ENCODE assay signal across 23 mouse cellular contexts in the genomic region with DNA sequence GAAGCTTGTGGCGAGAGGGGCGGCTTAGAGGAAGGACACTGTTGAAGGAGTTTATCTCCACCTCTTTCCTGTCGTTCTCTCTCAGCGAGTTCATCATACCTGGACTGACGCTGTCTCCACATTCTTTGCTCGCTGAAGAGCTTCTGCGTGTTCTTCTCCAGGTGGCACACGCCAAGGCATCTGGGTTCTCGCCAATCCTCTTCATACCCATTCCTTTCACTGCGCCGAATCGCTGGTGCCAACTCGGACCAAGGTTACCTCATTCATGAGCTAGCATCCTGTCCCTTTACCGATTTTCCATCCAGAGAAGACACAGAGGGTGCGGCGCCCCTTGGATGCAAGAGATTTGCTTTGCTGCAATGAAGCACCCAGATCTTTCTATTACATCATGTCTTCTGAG. TPM values are rescaled to one million over a fixed set of nuclear protein-coding genes. Genes with fewer than 3 reads are reported as not detected.
DNase-seq lines count a peak whose midpoint lies in the region; ATAC-seq and TF ChIP-seq lines count a peak whose summit lies in the region.
"Had no signal": no experiment of that assay in that cellular context is flagged by ENCODE, and none has a peak within 500 bp of the region (broad histone marks: within the 10 kb centered on the region; RNA-seq: fewer than 3 reads in every experiment).

No protein-coding gene starts in this region.

- peak overlapping the region; percentile 98 for H3K27ac ChIP-seq in thymus, adult 2 months (ENCODE audit: control insufficient read depth, insufficient read depth, low read length)
- H3K27ac ChIP-seq in embryonic facial prominence, embryonic 10.5 days (replicated peaks) = no peak overlapping the region
- no peak overlapping the region for H3K27ac ChIP-seq in forebrain, embryonic 10.5 days
- H3K27ac ChIP-seq: heart, adult 2 months; hindbrain, embryonic 14.5 days; layer of hippocampus, adult 2 months; liver, embryonic 13.5 days; midbrain, embryonic 12.5 days; neural tube, embryonic 15.5 days had no signal

- TF ChIP-seq CTCF in E14TG2a.4 (conservative IDR thresholded peaks at IDR 0.05; ENCODE audit: low read length) = no peak
- TF ChIP-seq CTCF in thymus, adult 2 months (IDR thresholded peaks at IDR 0.05; ENCODE audit: borderline replicate concordance, control insufficient read depth, extremely low read depth, insufficient read depth, low read length, poor library complexity) = no peak; the same call in 1 of the 2 replicates

- ATAC-seq in megakaryocyte-erythroid progenitor cell, adult 5-6 weeks (replicated peaks; ENCODE audit: low FRiP score, low TSS enrichment, poor library complexity, severe bottlenecking) = no peak
- ATAC-seq: forebrain, postnatal 0 days had no signal

- WGBS in thymus, adult 2 months = 57% methylated on average over 16 of the region's 16 CpGs
- WGBS in embryonic facial prominence, embryonic 10.5 days = 82% methylated on average over 16 of the region's 16 CpGs
- 84% methylated on average over 16 of the region's 16 CpGs for WGBS in forebrain, embryonic 10.5 days

- peak overlapping the region; percentile 20; the same call in 1 of the 2 replicates for H3K4me3 ChIP-seq in E14TG2a.4 (replicated peaks; ENCODE audit: low read length)
- H3K4me3 ChIP-seq in thymus, adult 2 months (ENCODE audit: control insufficient read depth, insufficient read depth, low read length) = peak overlapping the region; percentile 42
- no peak overlapping the region for H3K4me3 ChIP-seq in embryonic facial prominence, embryonic 10.5 days
- no peak overlapping the region for H3K4me3 ChIP-seq in forebrain, embryonic 10.5 days
- H3K4me3 ChIP-seq: heart, adult 2 months; layer of hippocampus, adult 2 months; liver, embryonic 13.5 days; midbrain, embryonic 12.5 days; neural tube, embryonic 15.5 days had no signal

- no peaks in the 10 kb centered on the region for H3K9me3 ChIP-seq in E14TG2a.4 (ENCODE audit: low read length)
- no peaks in the 10 kb centered on the region for H3K9me3 ChIP-seq in embryonic facial prominence, embryonic 10.5 days
- no peaks in the 10 kb centered on the region for H3K9me3 ChIP-seq in forebrain, embryonic 10.5 days
- H3K9me3 ChIP-seq: liver, embryonic 13.5 days; midbrain, embryonic 12.5 days; neural tube, embryonic 15.5 days had no signal

- H3K4me1 ChIP-seq in E14TG2a.4 (replicated peaks; ENCODE audit: low read depth, low read length) = peaks cover 19% of the 10 kb centered on the region
- peaks cover 34% of the 10 kb centered on the region for H3K4me1 ChIP-seq in thymus, adult 2 months (replicated peaks; ENCODE audit: control insufficient read depth, insufficient read depth, low read length)
- H3K4me1 ChIP-seq in embryonic facial prominence, embryonic 10.5 days = no peaks in the 10 kb centered on the region
- no peaks in the 10 kb centered on the region for H3K4me1 ChIP-seq in forebrain, embryonic 10.5 days
- H3K4me1 ChIP-seq: liver, embryonic 13.5 days; midbrain, embryonic 12.5 days; neural tube, embryonic 15.5 days had no signal

- no peaks in the 10 kb centered on the region for H3K36me3 ChIP-seq in E14TG2a.4 (ENCODE audit: insufficient read depth, low read length)
- H3K36me3 ChIP-seq in thymus, adult 2 months (ENCODE audit: control insufficient read depth, insufficient read depth, low read length) = no peaks in the 10 kb centered on the region
- no peaks in the 10 kb centered on the region for H3K36me3 ChIP-seq in embryonic facial prominence, embryonic 10.5 days (replicated peaks)
- H3K36me3 ChIP-seq in forebrain, embryonic 10.5 days (replicated peaks) = no peaks in the 10 kb centered on the region
- H3K36me3 ChIP-seq: liver, embryonic 13.5 days; midbrain, embryonic 12.5 days; neural tube, embryonic 15.5 days had no signal

- no peak for TF ChIP-seq POLR2A in thymus, adult 2 months (IDR thresholded peaks at IDR 0.05; ENCODE audit: control insufficient read depth, extremely low read depth, insufficient read depth, low read length, poor library complexity)

- peaks cover 21% of the 10 kb centered on the region for H3K27me3 ChIP-seq in E14TG2a.4 (ENCODE audit: insufficient read depth, low read length)
- H3K27me3 ChIP-seq in thymus, adult 2 months (ENCODE audit: control insufficient read depth, insufficient read depth, low read length) = no peaks in the 10 kb centered on the region
- no peaks in the 10 kb centered on the region for H3K27me3 ChIP-seq in embryonic facial prominence, embryonic 10.5 days (replicated peaks; ENCODE audit: low read depth, poor library complexity, severe bottlenecking)
- H3K27me3 ChIP-seq in forebrain, embryonic 10.5 days (ENCODE audit: poor library complexity, severe bottlenecking) = no peaks in the 10 kb centered on the region
- H3K27me3 ChIP-seq: liver, embryonic 13.5 days; midbrain, embryonic 12.5 days; neural tube, embryonic 15.5 days had no signal

- DNase-seq in cerebellum, adult 11-12 months = peak; percentile 55
- peak; percentile 52 to 54 for DNase-seq in cerebellum, postnatal 10 days
- peak; percentile 25 for DNase-seq in thymus, adult 2 months
- DNase-seq in embryonic facial prominence, embryonic 10.5 days (ENCODE audit: low spot score) = no peak
- no peak for DNase-seq in forebrain, embryonic 10.5 days (ENCODE audit: extremely low spot score, low spot score)
- no peak for DNase-seq in adrenal gland, postnatal 14 days
- DNase-seq: adrenal gland, postnatal 10 days; forebrain, postnatal 0 days; gastrocnemius, postnatal 36 days; heart, adult 2 months; heart, postnatal 36 days; kidney, adult 8-10 months; kidney, postnatal 10 days; liver, embryonic 13.5 days; lung, adult 2 months; lung, postnatal 14 days; right cerebral cortex, adult 18-20 months had no signal

RNA-seq across cellular contexts. Expression of gene Ube2d1, which starts 15.1 kb away (rescaled TPM):
- 87.8 and 90.4 TPM in 2 replicates for polyA plus RNA-seq in thymus, adult 2 months (2012; rRNA removed)
- polyA plus RNA-seq in embryonic facial prominence, embryonic 10.5 days (2016; fragmentation: Nextera tagmentation; extraction: Ambion mirVana) = 101 and 107 TPM in 2 replicates
- polyA plus RNA-seq in forebrain, embryonic 10.5 days (2016; fragmentation: Nextera tagmentation; extraction: Ambion mirVana) = 92.5 and 95.1 TPM in 2 replicates
- 21.4 and 24.8 TPM in 2 replicates for total RNA-seq in megakaryocyte-erythroid progenitor cell, adult 5-6 weeks (2014; fragmentation: Nextera tagmentation)
- 7.8 and 12.4 TPM in 2 replicates for total RNA-seq in megakaryocyte-erythroid progenitor cell, adult 5-6 weeks (2017)
- 19.2 and 20.5 TPM in 2 replicates for total RNA-seq in adrenal gland, postnatal 14 days (2021)

RNA-seq across cellular contexts. Expression of gene Cisd1, which starts 44.6 kb away (rescaled TPM):
- 34.2 and 35.1 TPM in 2 replicates for polyA plus RNA-seq in thymus, adult 2 months (2012; rRNA removed)
- 115 and 130 TPM in 2 replicates for polyA plus RNA-seq in embryonic facial prominence, embryonic 10.5 days (2016; fragmentation: Nextera tagmentation; extraction: Ambion mirVana)
- 138 TPM in 2 replicates for polyA plus RNA-seq in forebrain, embryonic 10.5 days (2016; fragmentation: Nextera tagmentation; extraction: Ambion mirVana)
- 65.6 and 69.4 TPM in 2 replicates for total RNA-seq in megakaryocyte-erythroid progenitor cell, adult 5-6 weeks (2014; fragmentation: Nextera tagmentation)
- total RNA-seq in megakaryocyte-erythroid progenitor cell, adult 5-6 weeks (2017) = 19.8 and 20.6 TPM in 2 replicates
- 150 and 159 TPM in 2 replicates for total RNA-seq in adrenal gland, postnatal 14 days (2021)

RNA-seq across cellular contexts. Expression of gene Ipmk, which starts 47.4 kb away (rescaled TPM):
- polyA plus RNA-seq in thymus, adult 2 months (2012; rRNA removed) = 9.8 and 14.4 TPM in 2 replicates
- polyA plus RNA-seq in embryonic facial prominence, embryonic 10.5 days (2016; fragmentation: Nextera tagmentation; extraction: Ambion mirVana) = 16.9 and 19.3 TPM in 2 replicates
- polyA plus RNA-seq in forebrain, embryonic 10.5 days (2016; fragmentation: Nextera tagmentation; extraction: Ambion mirVana) = 21.1 TPM in 2 replicates
- total RNA-seq in megakaryocyte-erythroid progenitor cell, adult 5-6 weeks (2014; fragmentation: Nextera tagmentation) = 26.2 and 37.2 TPM in 2 replicates
- total RNA-seq in megakaryocyte-erythroid progenitor cell, adult 5-6 weeks (2017) = 42.3 and 49.0 TPM in 2 replicates
- 15.3 and 15.7 TPM in 2 replicates for total RNA-seq in adrenal gland, postnatal 14 days (2021)

Comparison
In these comparisons a context has a peak if more than half of its experiments do, and no peak if none do; other contexts are left out.
1. H3K4me3 ChIP-seq: peak in E14TG2a.4 (single experiment) and thymus, adult 2 months (single experiment); none in embryonic facial prominence, embryonic 10.5 days (single experiment) and forebrain, embryonic 10.5 days (single experiment).
2. DNase-seq: peak in cerebellum, adult 11-12 months (single experiment), cerebellum, postnatal 10 days (2 of 2) and thymus, adult 2 months (single experiment); none in embryonic facial prominence, embryonic 10.5 days (single experiment), forebrain, embryonic 10.5 days (single experiment) and adrenal gland, postnatal 14 days (single experiment).